Mouse (Mus musculus) kidney, adult 2 months (tissue): ENCODE data around the gene Mettl7a1.

Source experiments
- CTCF ChIP-seq: fragments of 200-500 bp; conservative IDR thresholded peaks from 2 replicates; pipeline ENCODE4 v1.5.1; 2011; ENCODE audit warnings: low read depth, mild to moderate bottlenecking, control low read depth, low read length, moderate library complexity, mixed read lengths; ENCODE audit not compliant: insufficient read depth, insufficient read length
- POLR2A ChIP-seq: fragments of 200-500 bp; IDR thresholded peaks from one replicate; pipeline ENCODE4 v1.6.1; 2011; ENCODE audit warnings: low read depth, low read length, control low read depth

DNA sequence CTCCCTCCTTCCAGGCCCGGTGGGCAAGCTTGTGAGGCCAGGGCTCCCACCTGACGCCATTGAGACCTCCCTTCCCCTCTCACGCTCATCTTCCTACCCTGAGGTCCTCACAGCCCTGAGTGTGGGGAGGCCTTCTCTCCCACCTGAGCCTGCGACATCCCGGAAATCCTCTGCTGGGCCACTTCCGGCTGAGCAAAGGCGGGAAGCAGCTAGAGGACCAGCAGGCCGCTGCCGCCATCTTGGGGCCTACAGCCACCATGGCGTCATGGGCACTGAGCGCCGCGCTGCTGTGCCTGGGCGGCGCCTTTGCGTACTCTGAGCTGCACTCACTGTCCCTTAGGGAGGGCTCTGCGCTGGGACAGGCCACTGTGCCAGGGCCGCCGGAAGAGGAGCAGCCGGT is 23.3 kb upstream of the Mettl7a1 start, which contains the start of gene Tmprss12:
- no peak for TF ChIP-seq POLR2A
- no peak for TF ChIP-seq CTCF
